Mouse (Mus musculus) monocyte, adult 59 days (primary cell): ENCODE results near the gene Scg5. TPM values are rescaled to one million over a fixed set of nuclear protein-coding genes. Genes with fewer than 3 reads are reported as not detected.

Source experiments
- total RNA-seq, 2 experiments: library from RNA; stranded (reverse); gene quantifications; one replicate each; pipeline ENCODE4 v1.2.4; 2023

Gene Scg5
- 1 to 10 TPM; 1.0 to 1.3 TPM for total RNA-seq

GRCm38 (mm10) chr2:113828943-113829882 lies at the start of gene Scg5:
Gene Scg5 (minus strand): TSS chr2:113829121.

GRCm38 (mm10) chr2:113848245-113849121 lies 19.6 kb upstream of the Scg5 start, which contains the start of gene Arhgap11a:
Gene Arhgap11a (minus strand): TSS chr2:113848661.

GRCm38 (mm10) chr2:113758311-113759161 lies 70.4 kb downstream of the Scg5 start, which contains the start of gene Grem1:
Gene Grem1 (minus strand): TSS chr2:113758646.

Other genes starting within 250 kb of the Scg5 start
- not detected for gene Grem1, start 70.5 kb downstream of the Scg5 start, total RNA-seq
- gene Arhgap11a, start 19.5 kb upstream of the Scg5 start, total RNA-seq, result 10 to 100 TPM; 30.0 to 35.6 TPM
- not detected for gene Gjd2, start 184.5 kb upstream of the Scg5 start, total RNA-seq
- under 1 TPM in 1 of 2 experiments, not detected in 1; 0.34 TPM for gene Actc1, start 224.4 kb upstream of the Scg5 start, total RNA-seq